Mouse (Mus musculus) MEL (cell line): ENCODE measurements around the gene Serpina3j.
"Not testable (repeated sequence)": the region's sequence is repeated elsewhere in the genome, so short reads cannot be mapped to it uniquely, and the experiment has no call there.

Source experiments
- BHLHE40 ChIP-seq: IDR thresholded peaks from 2 replicates; pipeline ENCODE4 v1.6.1; 2012; ENCODE audit warnings: low read depth, mild to moderate bottlenecking, inconsistent platforms, low read length, improper control_type of control experiment, borderline replicate concordance
- CTCF ChIP-seq, 3 experiments: IDR thresholded peaks in 2 of 3; conservative IDR thresholded peaks in 1 of 3; 2 replicates each; pipeline ENCODE4 v1.5.1; 2011 to 2012; ENCODE audit warnings: low read length in 3 of 3, low read depth in 2 of 3, mild to moderate bottlenecking in 2 of 3, improper control_type of control experiment in 1 of 3, inconsistent platforms in 1 of 3, mixed read lengths in 1 of 3, moderate library complexity in 1 of 3; ENCODE audit not compliant: control insufficient read depth in 1 of 3, insufficient read depth in 1 of 3, poor library complexity in 1 of 3, severe bottlenecking in 1 of 3
- MAFK ChIP-seq: IDR thresholded peaks from 2 replicates; pipeline ENCODE4 v1.6.1; 2011; ENCODE audit warnings: low read depth, mild to moderate bottlenecking, low read length, improper control_type of control experiment, borderline replicate concordance
- MAX ChIP-seq: IDR thresholded peaks from 2 replicates; pipeline ENCODE4 v1.6.1; 2011; ENCODE audit warnings: low read length, improper control_type of control experiment
- MEF2A ChIP-seq: IDR thresholded peaks from 2 replicates; pipeline ENCODE4 v1.6.1; 2014; ENCODE audit warnings: low read depth, mild to moderate bottlenecking, inconsistent platforms, low read length, improper control_type of control experiment; ENCODE audit not compliant: poor library complexity, insufficient replicate concordance, severe bottlenecking; ENCODE audit errors: extremely low read depth
- NELFE ChIP-seq: IDR thresholded peaks from 2 replicates; pipeline ENCODE4 v1.6.1; 2011; ENCODE audit warnings: low read depth, low read length, improper control_type of control experiment
- POLR2A ChIP-seq, 2 experiments: IDR thresholded peaks; 2 replicates each; pipeline ENCODE4 v1.6.1; 2011 to 2012; ENCODE audit warnings: low read length in 2 of 2, mild to moderate bottlenecking in 2 of 2, control low read depth in 1 of 2, improper control_type of control experiment in 1 of 2, low read depth in 1 of 2, moderate library complexity in 1 of 2; ENCODE audit not compliant: control insufficient read depth in 1 of 2, insufficient read depth in 1 of 2, poor library complexity in 1 of 2
- POLR2AphosphoS2 ChIP-seq: IDR thresholded peaks from 2 replicates; pipeline ENCODE4 v1.6.1; 2011; ENCODE audit warnings: low read length, improper control_type of control experiment
- RAD21 ChIP-seq: IDR thresholded peaks from 2 replicates; pipeline ENCODE4 v1.6.1; 2011; ENCODE audit warnings: mild to moderate bottlenecking, low read depth, low read length, improper control_type of control experiment
- SMC3 ChIP-seq: IDR thresholded peaks from 2 replicates; pipeline ENCODE4 v1.6.1; 2011; ENCODE audit warnings: low read depth, low read length, improper control_type of control experiment
- TBP ChIP-seq: IDR thresholded peaks from 2 replicates; pipeline ENCODE4 v1.8.0; 2011; ENCODE audit warnings: low read depth, low read length, improper control_type of control experiment
- TCF12 ChIP-seq: IDR thresholded peaks from 2 replicates; pipeline ENCODE4 v1.6.1; 2014; ENCODE audit warnings: low read depth, mild to moderate bottlenecking, inconsistent platforms, low read length, improper control_type of control experiment, moderate library complexity
- USF2 ChIP-seq, 2 experiments: IDR thresholded peaks; 2 replicates each; pipeline ENCODE4 v1.6.1; 2011 to 2012; ENCODE audit warnings: improper control_type of control experiment in 2 of 2, low read length in 2 of 2, borderline replicate concordance in 1 of 2, inconsistent platforms in 1 of 2, low read depth in 1 of 2, mild to moderate bottlenecking in 1 of 2; ENCODE audit not compliant: insufficient read depth in 1 of 2
- ZC3H11A ChIP-seq: IDR thresholded peaks from 2 replicates; pipeline ENCODE4 v1.6.1; 2012; ENCODE audit warnings: low read depth, mild to moderate bottlenecking, inconsistent platforms, low read length, improper control_type of control experiment

DNA sequence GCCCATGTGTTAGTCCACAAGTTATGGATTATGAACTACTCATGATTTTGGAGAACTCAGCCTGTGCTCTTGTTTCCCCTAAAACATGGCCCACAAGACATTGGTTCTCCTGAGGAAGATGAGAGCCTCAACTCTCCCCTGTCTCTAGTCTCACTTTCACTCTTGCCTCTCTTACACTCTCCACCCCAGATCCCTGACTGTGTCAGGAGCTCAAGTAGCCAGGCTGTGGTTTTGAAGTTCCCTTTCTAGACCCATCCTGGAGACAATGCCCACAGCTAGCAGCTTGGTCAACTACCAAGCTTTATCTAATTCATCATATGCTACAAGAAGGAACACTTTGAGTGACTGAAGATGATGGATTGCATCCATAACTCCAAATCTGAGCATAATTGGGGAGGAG lies 28.1 kb downstream of the Serpina3j start:
- TF ChIP-seq MEF2A; USF2 (IDR thresholded peaks at IDR 0.05; ENCODE audit: borderline replicate concordance in 1 of 2, insufficient read depth in 1 of 2, low read depth in 1 of 2, low read length in 2 of 2); NELFE; POLR2A (IDR thresholded peaks at IDR 0.05; ENCODE audit: control insufficient read depth in 1 of 2, insufficient read depth in 1 of 2, low read depth in 1 of 2, low read length in 2 of 2, poor library complexity in 1 of 2); SMC3; TBP; POLR2AphosphoS2; ZC3H11A; MAFK; MAX; BHLHE40; CTCF (IDR thresholded peaks at IDR 0.05 in 2 of 3, conservative IDR thresholded peaks at IDR 0.05 in 1 of 3; ENCODE audit: control insufficient read depth in 1 of 3, insufficient read depth in 1 of 3, low read depth in 2 of 3, low read length in 3 of 3, poor library complexity in 1 of 3, severe bottlenecking in 1 of 3); RAD21; TCF12: not testable (repeated sequence)
